Mouse (Mus musculus) lung, postnatal 0 days (tissue): ENCODE results near the gene Oaz2. TPM values are rescaled to one million over a fixed set of nuclear protein-coding genes. Genes with fewer than 3 reads are reported as not detected.

Experiments used
- ATAC-seq: fragments of 200-750 bp; cut with Nextera tagmentation; 2 replicates; pipeline ENCODE4 v1.8.0; 2017; ENCODE audit warnings: moderate library complexity
- DNase-seq: peaks from one replicate; pipeline ENCODE4 v3.0.0-alpha.2; 2016; ENCODE audit warnings: low spot score
- H3K27ac ChIP-seq: fragments of 300-500 bp; sonication (generic); 2 replicates; pipeline ENCODE4 v1.5.1; 2014; ENCODE audit warnings: antibody characterized with exemption, mild to moderate bottlenecking, low read length, mixed read lengths
- H3K27me3 ChIP-seq: fragments of 300-500 bp; sonication (generic); replicated peaks from 2 replicates; pipeline ENCODE4 v1.6.1; 2014; ENCODE audit warnings: low read length, mixed read lengths; ENCODE audit not compliant: insufficient read depth
- H3K36me3 ChIP-seq: fragments of 300-500 bp; sonication (generic); 2 replicates; pipeline ENCODE4 v1.6.1; 2014; ENCODE audit warnings: low read length, mixed read lengths; ENCODE audit not compliant: insufficient read depth
- H3K4me1 ChIP-seq: fragments of 300-500 bp; sonication (generic); 2 replicates; pipeline ENCODE4 v1.6.1; 2014; ENCODE audit warnings: antibody characterized with exemption, low read depth, low read length, mixed read lengths; ENCODE audit not compliant: insufficient read depth
- H3K4me2 ChIP-seq: fragments of 300-500 bp; sonication (generic); replicated peaks from 2 replicates; pipeline ENCODE4 v1.6.1; 2014; ENCODE audit warnings: low read depth, mild to moderate bottlenecking, low read length, moderate library complexity, mixed read lengths
- H3K4me3 ChIP-seq: fragments of 300-500 bp; sonication (generic); 2 replicates; pipeline ENCODE4 v1.5.1; 2014; ENCODE audit warnings: low read depth, low read length
- H3K9ac ChIP-seq: fragments of 300-500 bp; sonication (generic); replicated peaks from 2 replicates; pipeline ENCODE4 v1.6.1; 2014; ENCODE audit warnings: low read depth, mild to moderate bottlenecking
- H3K9me3 ChIP-seq: fragments of 300-500 bp; sonication (generic); 2 replicates; pipeline ENCODE4 v1.6.1; 2016; ENCODE audit warnings: low read length, mixed read lengths
- CTCF ChIP-seq: IDR thresholded peaks from 2 replicates; pipeline ENCODE4 v1.5.1; 2016; ENCODE audit warnings: antibody characterized with exemption, mild to moderate bottlenecking
- EP300 ChIP-seq: IDR thresholded peaks from 2 replicates; pipeline ENCODE4 v1.6.1; 2016; ENCODE audit warnings: antibody characterized with exemption, mild to moderate bottlenecking, control low read depth
- WGBS: fragments of 180-500 bp; shearing (Covaris S2); extraction: QIAGEN DNeasy Blood & Tissue Kit; methylation state at CpG from one replicate; pipeline ENCODE4 v1.1.7; 2014; 5-methylcytosine and 5-hydroxymethylcytosine counted together
- polyA plus RNA-seq: library from polyadenylated mRNA; unstranded; fragments of >200 nt; fragmentation: Nextera tagmentation; extraction: Ambion mirVana; gene quantifications from 2 replicates; pipeline ENCODE4 v1.2.1, GENCODE M21; 2015

The Oaz2 gene
- 639 and 649 TPM in 2 replicates for polyA plus RNA-seq

GRCm38 (mm10) chr9:65667701-65668100 lies at the start of gene Oaz2:
TSS of gene Oaz2 (plus strand) at chr9:65668001.
- H3K4me1 ChIP-seq = peaks cover 7% of the 10 kb centered on the region; the same call in 1 of the 2 replicates
- WGBS = 92% methylated on average over 8 of the region's 8 CpGs
- H3K36me3 ChIP-seq = no peaks in the 10 kb centered on the region
- ATAC-seq = no peak
- no peaks in the 10 kb centered on the region for H3K27me3 ChIP-seq
- H3K9ac ChIP-seq = no peak within 1 kb of the TSS
- TF ChIP-seq CTCF (no peak), EP300 (no peak)
- no peak for DNase-seq
- no peaks in the 10 kb centered on the region for H3K9me3 ChIP-seq
- H3K4me2 ChIP-seq = no peak within 1 kb of the TSS
- no peak within 1 kb of the TSS for H3K27ac ChIP-seq
- H3K4me3 ChIP-seq = no peak within 1 kb of the TSS

GRCm38 (mm10) chr9:65619311-65619710 lies 48.5 kb upstream of the Oaz2 start:
- Histone ChIP-seq H3K4me3 (no peak overlapping the region), H3K27ac (no peak overlapping the region), H3K9ac (no peak overlapping the region), H3K9me3 (no peaks in the 10 kb centered on the region), H3K36me3 (no peaks in the 10 kb centered on the region), H3K27me3 (no peaks in the 10 kb centered on the region), H3K4me1 (no peaks in the 10 kb centered on the region), H3K4me2 (no peak overlapping the region)
- DNase-seq = no peak
- WGBS = 67% methylated on average over 3 of the region's 3 CpGs
- no peak for ATAC-seq
- TF ChIP-seq CTCF (no peak), EP300 (no peak)

- Histone ChIP-seq H3K9ac (no peak overlapping the region), H3K4me1 (no peaks in the 10 kb centered on the region), H3K4me3 (no peak overlapping the region), H3K36me3 (no peaks in the 10 kb centered on the region), H3K27me3 (no peaks in the 10 kb centered on the region), H3K9me3 (no peaks in the 10 kb centered on the region), H3K4me2 (no peak overlapping the region), H3K27ac (no peak overlapping the region)
- whole genome bisulfite sequencing = 79% methylated on average over 4 of the region's 4 CpGs
- no peak for TF ChIP-seq EP300
- TF ChIP-seq CTCF = no peak
- DNase-seq = no peak
- no peak for ATAC-seq
Measured at GRCm38 (mm10) chr9:65621196-65621595, 46.6 kb upstream of the Oaz2 start.

GRCm38 (mm10) chr9:65621666-65622065 lies 46.1 kb upstream of the Oaz2 start:
- H3K4me3 ChIP-seq = no peak overlapping the region
- DNase-seq (no peak), ATAC-seq (no peak)
- no peak overlapping the region for H3K9ac ChIP-seq
- H3K36me3 ChIP-seq = no peaks in the 10 kb centered on the region
- no peaks in the 10 kb centered on the region for H3K9me3 ChIP-seq
- no peaks in the 10 kb centered on the region for H3K4me1 ChIP-seq
- no peaks in the 10 kb centered on the region for H3K27me3 ChIP-seq
- no peak overlapping the region for H3K27ac ChIP-seq
- TF ChIP-seq CTCF (no peak), EP300 (no peak)
- H3K4me2 ChIP-seq = no peak overlapping the region
- 69% methylated on average over 2 of the region's 2 CpGs for WGBS

DNA sequence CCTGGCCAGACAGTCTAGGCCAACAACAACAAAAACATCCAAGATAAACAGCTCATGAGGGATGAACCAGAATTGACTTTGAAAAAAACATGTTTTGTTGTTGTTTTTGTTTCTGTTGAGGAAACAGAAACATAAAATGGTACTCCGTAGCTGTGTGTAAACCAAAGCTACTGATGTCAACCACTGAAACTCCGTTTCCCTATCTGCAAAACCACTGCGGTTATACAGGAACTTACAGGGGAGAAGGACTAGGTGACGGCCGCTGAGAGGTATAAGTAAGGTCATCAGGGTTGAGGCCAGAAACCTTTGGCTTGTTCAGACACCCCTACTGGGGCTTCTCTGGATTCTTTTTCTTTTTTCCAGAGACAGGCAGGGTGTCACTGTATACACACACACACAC lies 45.0 kb upstream of the Oaz2 start:
- no peak overlapping the region for H3K4me3 ChIP-seq
- no peak overlapping the region for H3K27ac ChIP-seq
- H3K9ac ChIP-seq = no peak overlapping the region; the same call in 1 of the 2 replicates
- DNase-seq (no peak), ATAC-seq (no peak)
- no peaks in the 10 kb centered on the region for H3K27me3 ChIP-seq
- no peak for TF ChIP-seq EP300
- TF ChIP-seq CTCF = no peak
- 84% methylated on average over 5 of the region's 5 CpGs for WGBS
- H3K4me2 ChIP-seq = no peak overlapping the region
- H3K4me1 ChIP-seq = no peaks in the 10 kb centered on the region
- H3K9me3 ChIP-seq = no peaks in the 10 kb centered on the region
- no peaks in the 10 kb centered on the region for H3K36me3 ChIP-seq

DNA sequence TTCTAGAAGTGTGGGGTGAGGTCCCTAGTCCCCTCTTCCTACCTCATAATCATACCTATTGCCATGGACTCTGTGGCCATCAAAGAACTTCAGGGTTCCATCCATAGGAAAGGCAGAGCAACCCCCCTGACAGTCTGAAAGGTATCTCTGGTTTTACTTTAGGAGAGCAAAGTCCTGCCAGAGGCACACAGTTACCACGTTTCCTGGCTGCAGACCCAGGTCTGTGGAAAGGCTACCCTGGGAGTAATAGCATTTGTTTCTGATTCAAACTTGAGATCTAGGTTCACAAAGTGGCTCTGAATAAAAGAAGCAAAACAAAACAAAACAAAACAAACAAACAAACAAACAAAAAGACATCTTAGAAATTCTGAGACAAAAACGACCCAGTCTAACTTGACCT lies 43.5 kb upstream of the Oaz2 start:
- Histone ChIP-seq H3K9ac (no peak overlapping the region), H3K4me3 (no peak overlapping the region), H3K36me3 (no peaks in the 10 kb centered on the region), H3K4me1 (no peaks in the 10 kb centered on the region), H3K4me2 (no peak overlapping the region), H3K9me3 (no peaks in the 10 kb centered on the region), H3K27me3 (no peaks in the 10 kb centered on the region), H3K27ac (no peak overlapping the region)
- 70% methylated on average over 2 of the region's 2 CpGs for WGBS
- no peak for TF ChIP-seq CTCF
- TF ChIP-seq EP300 = no peak
- ATAC-seq (no peak), DNase-seq (no peak)
